ENCODE assay signal across 25 mouse cellular contexts in the genomic region with DNA sequence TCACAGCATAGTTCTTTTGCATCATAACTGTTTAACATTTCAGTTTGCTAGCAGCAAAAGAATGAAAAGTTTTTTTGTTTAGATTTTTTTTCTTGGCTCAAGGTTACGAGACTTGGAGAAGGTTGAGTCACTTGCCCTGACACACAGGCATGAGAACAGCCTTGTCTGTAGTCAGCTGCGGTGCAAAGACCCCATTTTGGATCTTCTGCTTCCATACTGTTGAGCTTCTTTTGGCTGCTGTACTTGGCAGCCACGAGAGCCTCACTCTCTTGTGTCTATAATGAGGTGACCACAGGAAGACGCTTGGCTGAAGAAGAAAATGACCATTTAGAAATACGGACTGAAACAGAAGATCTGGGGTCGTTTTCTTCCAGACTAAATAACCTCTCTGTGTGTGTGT.
"Had no signal": no experiment of that assay in that cellular context is flagged by ENCODE, and none has a peak within 500 bp of the region (broad histone marks: within the 10 kb centered on the region; RNA-seq: fewer than 3 reads in every experiment).

No protein-coding gene starts in this region.

- ATAC-seq: hindbrain, embryonic 16.5 days; inflammation-experienced regulatory T-cells, adult 6 months; intestine, embryonic 15.5 days; intestine, postnatal 0 days had no signal

- H3K9me3 ChIP-seq: heart, embryonic 10.5 days; hindbrain, embryonic 12.5 days; intestine, embryonic 15.5 days; limb, embryonic 10.5 days; limb, embryonic 12.5 days had no signal

- H3K4me2 ChIP-seq: heart, embryonic 12.5 days; hindbrain, embryonic 12.5 days; hindbrain, embryonic 14.5 days; intestine, embryonic 15.5 days; limb, embryonic 12.5 days had no signal

- H3K9ac ChIP-seq: heart, embryonic 12.5 days; hindbrain, embryonic 12.5 days; hindbrain, embryonic 14.5 days; intestine, embryonic 15.5 days; limb, embryonic 12.5 days had no signal

- DNase-seq: gastrocnemius, adult 2 months; gastrocnemius, postnatal 10 days; gastrocnemius, postnatal 25 days; heart, adult 18-20 months; heart, postnatal 10 days; heart, postnatal 4 days; kidney, adult 18-20 months; kidney, adult 8-10 months; kidney, postnatal 10 days; kidney, postnatal 25 days; kidney, postnatal 4 days; liver had no signal

- H3K27me3 ChIP-seq: heart, embryonic 12.5 days; hindbrain, embryonic 12.5 days; intestine, embryonic 15.5 days; limb, embryonic 12.5 days had no signal

- H3K36me3 ChIP-seq: hindbrain, embryonic 12.5 days; intestine, embryonic 15.5 days had no signal

- H3K4me3 ChIP-seq: gastrocnemius, adult 2 months; heart, embryonic 10.5 days; heart, embryonic 12.5 days; hindbrain, embryonic 10.5 days; hindbrain, embryonic 12.5 days; intestine, embryonic 15.5 days; layer of hippocampus, adult 2 months; left cerebral cortex, adult 2 months; limb, embryonic 10.5 days; limb, embryonic 12.5 days had no signal

- H3K27ac ChIP-seq: gastrocnemius, adult 2 months; heart, embryonic 10.5 days; hindbrain, embryonic 10.5 days; hindbrain, embryonic 12.5 days; hindbrain, embryonic 14.5 days; intestine, embryonic 15.5 days; layer of hippocampus, adult 2 months; left cerebral cortex, adult 2 months; limb, embryonic 10.5 days; limb, embryonic 12.5 days had no signal
